Mouse (Mus musculus): ENCODE data around the gene Chrna1. TPM values are rescaled to one million over a fixed set of nuclear protein-coding genes. Genes with fewer than 3 reads are reported as not detected.

Chrna1 gene
- polyA plus RNA-seq, 1 experiment from 2014 or later, result 0.24 TPM

GRCm38 (mm10) chr2:73609067-73609723, 29.1 kb upstream of the Chrna1 start:
- ATAC-seq, result no peak
- no peak overlapping the region for H3K9ac ChIP-seq (ENCODE audit: low read depth, low read length)
- H3K4me2 ChIP-seq (ENCODE audit: low read length), result no peak overlapping the region
- peaks cover 11% of the 10 kb centered on the region for H3K4me1 ChIP-seq (ENCODE audit: control insufficient read depth, insufficient read depth, low read length)
- WGBS, result 92% methylated on average over 5 of the region's 5 CpGs
- H3K36me3 ChIP-seq (ENCODE audit: control insufficient read depth, insufficient read depth, low read length), result peaks cover 5% of the 10 kb centered on the region; the same call in 1 of the 2 replicates
- no peak overlapping the region for H3K27ac ChIP-seq (ENCODE audit: low read length)
- no peak overlapping the region for H3K4me3 ChIP-seq (ENCODE audit: low read depth, low read length)
- no peaks in the 10 kb centered on the region for H3K9me3 ChIP-seq (replicated peaks; ENCODE audit: control insufficient read depth, low read length, poor library complexity, severe bottlenecking)
- no peaks in the 10 kb centered on the region for H3K27me3 ChIP-seq (ENCODE audit: control insufficient read depth, insufficient read depth, low read depth, low read length)

- no peaks in the 10 kb centered on the region for H3K27me3 ChIP-seq (ENCODE audit: control insufficient read depth, insufficient read depth, low read depth, low read length)
- peaks cover 3% of the 10 kb centered on the region; the same call in 1 of the 2 replicates for H3K36me3 ChIP-seq (ENCODE audit: control insufficient read depth, insufficient read depth, low read length)
- H3K27ac ChIP-seq (ENCODE audit: low read length), result no peak overlapping the region
- no peak overlapping the region for H3K4me2 ChIP-seq (ENCODE audit: low read length)
- ATAC-seq, result no peak
- no peaks in the 10 kb centered on the region for H3K9me3 ChIP-seq (replicated peaks; ENCODE audit: control insufficient read depth, low read length, poor library complexity, severe bottlenecking)
- no peak overlapping the region for H3K4me3 ChIP-seq (ENCODE audit: low read depth, low read length)
- peaks cover 11% of the 10 kb centered on the region for H3K4me1 ChIP-seq (ENCODE audit: control insufficient read depth, insufficient read depth, low read length)
- no peak overlapping the region for H3K9ac ChIP-seq (ENCODE audit: low read depth, low read length)
- WGBS, result 87% methylated on average over 6 of the region's 6 CpGs
These were observed 28.3 kb upstream of the Chrna1 start for GRCm38 (mm10) chr2:73608391-73608790.

- Histone ChIP-seq H3K4me2 (ENCODE audit: low read length) (no peak overlapping the region), H3K4me1 (ENCODE audit: control insufficient read depth, insufficient read depth, low read length) (peaks cover 11% of the 10 kb centered on the region), H3K27me3 (ENCODE audit: control insufficient read depth, insufficient read depth, low read depth, low read length) (no peaks in the 10 kb centered on the region), H3K36me3 (ENCODE audit: control insufficient read depth, insufficient read depth, low read length) (peaks cover 3% of the 10 kb centered on the region; the same call in 1 of the 2 replicates), H3K9me3 (replicated peaks; ENCODE audit: control insufficient read depth, low read length, poor library complexity, severe bottlenecking) (no peaks in the 10 kb centered on the region), H3K27ac (ENCODE audit: low read length) (no peak overlapping the region), H3K9ac (ENCODE audit: low read depth, low read length) (no peak overlapping the region), H3K4me3 (ENCODE audit: low read depth, low read length) (no peak overlapping the region)
- ATAC-seq, result no peak
- WGBS, result 66% methylated on average over 4 of the region's 4 CpGs
These were observed 27.5 kb upstream of the Chrna1 start for GRCm38 (mm10) chr2:73607609-73608008.

GRCm38 (mm10) chr2:73607146-73607545, 27.0 kb upstream of the Chrna1 start:
- no peak for ATAC-seq
- H3K9ac ChIP-seq (ENCODE audit: low read depth, low read length), result no peak overlapping the region
- peaks cover 11% of the 10 kb centered on the region for H3K4me1 ChIP-seq (ENCODE audit: control insufficient read depth, insufficient read depth, low read length)
- no peak overlapping the region for H3K4me2 ChIP-seq (ENCODE audit: low read length)
- H3K27me3 ChIP-seq (ENCODE audit: control insufficient read depth, insufficient read depth, low read depth, low read length), result no peaks in the 10 kb centered on the region
- no peak overlapping the region for H3K27ac ChIP-seq (ENCODE audit: low read length)
- no peak overlapping the region for H3K4me3 ChIP-seq (ENCODE audit: low read depth, low read length)
- H3K9me3 ChIP-seq (replicated peaks; ENCODE audit: control insufficient read depth, low read length, poor library complexity, severe bottlenecking), result no peaks in the 10 kb centered on the region
- WGBS, result 79% methylated on average over 2 of the region's 2 CpGs
- peaks cover 3% of the 10 kb centered on the region; the same call in 1 of the 2 replicates for H3K36me3 ChIP-seq (ENCODE audit: control insufficient read depth, insufficient read depth, low read length)

GRCm38 (mm10) chr2:73606616-73607015, 26.5 kb upstream of the Chrna1 start:
- WGBS, result 93% methylated on average over 6 of the region's 6 CpGs
- no peaks in the 10 kb centered on the region for H3K27me3 ChIP-seq (ENCODE audit: control insufficient read depth, insufficient read depth, low read depth, low read length)
- no peak overlapping the region for H3K4me3 ChIP-seq (ENCODE audit: low read depth, low read length)
- peaks cover 11% of the 10 kb centered on the region for H3K4me1 ChIP-seq (ENCODE audit: control insufficient read depth, insufficient read depth, low read length)
- no peak overlapping the region for H3K27ac ChIP-seq (ENCODE audit: low read length)
- H3K9me3 ChIP-seq (replicated peaks; ENCODE audit: control insufficient read depth, low read length, poor library complexity, severe bottlenecking), result no peaks in the 10 kb centered on the region
- no peak overlapping the region for H3K4me2 ChIP-seq (ENCODE audit: low read length)
- no peak for ATAC-seq
- H3K36me3 ChIP-seq (ENCODE audit: control insufficient read depth, insufficient read depth, low read length), result peaks cover 3% of the 10 kb centered on the region; the same call in 1 of the 2 replicates
- no peak overlapping the region for H3K9ac ChIP-seq (ENCODE audit: low read depth, low read length)

GRCm38 (mm10) chr2:73605077-73605476, 24.9 kb upstream of the Chrna1 start:
- H3K36me3 ChIP-seq (ENCODE audit: control insufficient read depth, insufficient read depth, low read length), result no peaks in the 10 kb centered on the region
- H3K27me3 ChIP-seq (ENCODE audit: control insufficient read depth, insufficient read depth, low read depth, low read length), result no peaks in the 10 kb centered on the region
- H3K4me2 ChIP-seq (ENCODE audit: low read length), result no peak overlapping the region
- H3K27ac ChIP-seq (ENCODE audit: low read length), result peak overlapping the region; percentile 76
- peaks cover 11% of the 10 kb centered on the region for H3K4me1 ChIP-seq (ENCODE audit: control insufficient read depth, insufficient read depth, low read length)
- peak; percentile 83 for ATAC-seq
- WGBS, result 43% methylated on average over 8 of the region's 8 CpGs
- no peak overlapping the region for H3K4me3 ChIP-seq (ENCODE audit: low read depth, low read length)
- no peak overlapping the region for H3K9ac ChIP-seq (ENCODE audit: low read depth, low read length)
- H3K9me3 ChIP-seq (replicated peaks; ENCODE audit: control insufficient read depth, low read length, poor library complexity, severe bottlenecking), result no peaks in the 10 kb centered on the region

GRCm38 (mm10) chr2:73604579-73604978, 24.4 kb upstream of the Chrna1 start:
- Histone ChIP-seq H3K4me2 (ENCODE audit: low read length) (no peak overlapping the region), H3K27ac (ENCODE audit: low read length) (peak overlapping the region; percentile 76), H3K4me3 (ENCODE audit: low read depth, low read length) (no peak overlapping the region), H3K9ac (ENCODE audit: low read depth, low read length) (no peak overlapping the region), H3K4me1 (ENCODE audit: control insufficient read depth, insufficient read depth, low read length) (peaks cover 11% of the 10 kb centered on the region), H3K27me3 (ENCODE audit: control insufficient read depth, insufficient read depth, low read depth, low read length) (no peaks in the 10 kb centered on the region), H3K36me3 (ENCODE audit: control insufficient read depth, insufficient read depth, low read length) (no peaks in the 10 kb centered on the region), H3K9me3 (replicated peaks; ENCODE audit: control insufficient read depth, low read length, poor library complexity, severe bottlenecking) (no peaks in the 10 kb centered on the region)
- ATAC-seq, result peak; percentile 65; the same call in 1 of the 2 replicates
- WGBS, result 84% methylated on average over 2 of the region's 2 CpGs

GRCm38 (mm10) chr2:73600650-73601049, 20.5 kb upstream of the Chrna1 start:
- no peak overlapping the region for H3K9ac ChIP-seq (ENCODE audit: low read depth, low read length)
- no peaks in the 10 kb centered on the region for H3K9me3 ChIP-seq (replicated peaks; ENCODE audit: control insufficient read depth, low read length, poor library complexity, severe bottlenecking)
- no peak overlapping the region for H3K4me3 ChIP-seq (ENCODE audit: low read depth, low read length)
- no peaks in the 10 kb centered on the region for H3K27me3 ChIP-seq (ENCODE audit: control insufficient read depth, insufficient read depth, low read depth, low read length)
- H3K27ac ChIP-seq (ENCODE audit: low read length), result no peak overlapping the region
- ATAC-seq, result no peak
- WGBS, result 61% methylated on average over 2 of the region's 2 CpGs
- H3K36me3 ChIP-seq (ENCODE audit: control insufficient read depth, insufficient read depth, low read length), result no peaks in the 10 kb centered on the region
- H3K4me2 ChIP-seq (ENCODE audit: low read length), result no peak overlapping the region
- H3K4me1 ChIP-seq (ENCODE audit: control insufficient read depth, insufficient read depth, low read length), result peaks cover 11% of the 10 kb centered on the region

- no peak for ATAC-seq
- H3K9ac ChIP-seq (ENCODE audit: low read depth, low read length), result no peak overlapping the region
- H3K36me3 ChIP-seq (ENCODE audit: control insufficient read depth, insufficient read depth, low read length), result no peaks in the 10 kb centered on the region
- no peak overlapping the region for H3K27ac ChIP-seq (ENCODE audit: low read length)
- H3K4me1 ChIP-seq (ENCODE audit: control insufficient read depth, insufficient read depth, low read length), result no peaks in the 10 kb centered on the region
- 91% methylated on average over 11 of the region's 11 CpGs for WGBS
- no peak overlapping the region for H3K4me2 ChIP-seq (ENCODE audit: low read length)
- no peaks in the 10 kb centered on the region for H3K9me3 ChIP-seq (replicated peaks; ENCODE audit: control insufficient read depth, low read length, poor library complexity, severe bottlenecking)
- H3K27me3 ChIP-seq (ENCODE audit: control insufficient read depth, insufficient read depth, low read depth, low read length), result no peaks in the 10 kb centered on the region
- no peak overlapping the region for H3K4me3 ChIP-seq (ENCODE audit: low read depth, low read length)
These were observed 17.6 kb upstream of the Chrna1 start for GRCm38 (mm10) chr2:73597772-73598171.

Data from midbrain, embryonic 16.5 days (tissue).